Mouse (Mus musculus): ENCODE measurements around the gene Dock1.

DNA sequence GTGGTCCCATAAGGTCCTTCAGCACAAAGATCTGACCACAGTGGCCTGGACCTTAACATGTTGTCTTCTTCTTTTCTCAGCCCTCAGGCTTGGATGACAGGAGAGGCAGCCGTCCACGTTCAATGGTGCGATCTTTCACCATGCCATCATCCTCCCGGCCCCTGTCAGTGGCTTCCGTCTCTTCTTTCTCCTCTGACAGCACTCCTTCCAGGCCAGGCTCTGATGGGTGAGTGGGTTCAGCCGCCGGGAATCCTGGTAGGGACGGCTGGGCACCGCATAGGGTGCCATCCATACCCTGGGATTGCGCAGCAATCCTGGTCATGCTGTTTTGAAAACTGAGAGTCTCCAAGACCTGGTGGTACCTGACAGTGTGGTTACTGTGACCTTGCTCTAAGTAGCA lies 487.9 kb downstream of the Dock1 start:
- TF ChIP-seq ZC3H11A (IDR thresholded peaks at IDR 0.05; ENCODE audit: borderline replicate concordance, low read depth, low read length) (no peak), HCFC1 (IDR thresholded peaks at IDR 0.05; ENCODE audit: borderline replicate concordance, insufficient read depth, low read length) (no peak)

Measured in ES-E14 (cell line).